Mouse (Mus musculus): ENCODE data around the gene Ppp1cc. TPM values are rescaled to one million over a fixed set of nuclear protein-coding genes. Genes with fewer than 3 reads are reported as not detected.

Ppp1cc gene
- polyA plus RNA-seq, 1 experiment from 2014 or later, result 248 TPM

DNA sequence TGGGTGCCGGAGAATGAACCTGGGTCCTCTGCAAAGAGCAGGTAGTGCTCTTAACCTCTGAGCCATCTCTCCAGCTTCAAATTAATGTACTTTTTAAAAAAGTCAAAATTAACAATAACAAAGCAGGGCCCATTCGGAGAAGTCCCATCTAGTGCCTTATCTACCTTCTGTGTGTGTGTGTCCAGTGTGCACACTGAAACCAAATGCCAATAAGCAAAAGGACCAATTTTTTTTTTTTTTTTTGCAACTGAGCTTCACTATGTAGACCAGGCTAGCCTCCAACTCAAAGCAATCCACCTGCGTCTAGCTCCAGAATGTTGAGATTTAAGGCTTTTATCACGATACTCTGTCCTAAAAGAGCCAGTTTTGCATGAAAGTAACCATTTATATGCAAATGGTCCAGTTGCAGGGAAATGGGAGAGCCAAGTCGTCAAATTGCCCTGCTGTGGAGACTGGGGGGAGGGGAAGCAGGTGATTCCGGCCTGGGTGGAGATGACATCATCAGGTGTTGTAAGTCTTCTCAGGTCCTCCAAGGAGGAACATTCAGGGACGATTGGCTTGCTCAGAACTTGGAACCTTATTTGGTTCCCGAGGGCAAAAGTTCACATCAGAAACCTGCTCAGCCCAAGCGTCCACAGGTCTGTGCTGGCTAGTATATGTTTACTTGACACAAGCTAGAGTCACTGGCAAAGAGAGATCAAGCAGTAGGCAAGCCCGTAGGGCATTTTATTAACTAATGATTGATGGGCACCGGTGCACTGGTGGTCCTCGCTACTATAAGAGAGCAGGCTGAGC lies 33.4 kb downstream of the Ppp1cc start:
- H3K9ac ChIP-seq (ENCODE audit: low read length), result no peak overlapping the region
- no peaks in the 10 kb centered on the region for H3K4me1 ChIP-seq (ENCODE audit: control insufficient read depth, insufficient read depth, low read length)
- no peak for ATAC-seq (replicated peaks; ENCODE audit: extremely low read depth, insufficient read depth, low FRiP score)
- no peak overlapping the region for H3K27ac ChIP-seq (ENCODE audit: low read length)
- H3K9me3 ChIP-seq (replicated peaks; ENCODE audit: control insufficient read depth, low read length), result no peaks in the 10 kb centered on the region
- no peaks in the 10 kb centered on the region for H3K36me3 ChIP-seq (ENCODE audit: control insufficient read depth, insufficient read depth)
- WGBS, result 75% methylated on average over 12 of the region's 12 CpGs
- no peak overlapping the region for H3K4me3 ChIP-seq (ENCODE audit: low read length)
- no peak overlapping the region for H3K4me2 ChIP-seq (ENCODE audit: low read depth, low read length)
- H3K27me3 ChIP-seq (ENCODE audit: control insufficient read depth, insufficient read depth, low read length), result no peaks in the 10 kb centered on the region

DNA sequence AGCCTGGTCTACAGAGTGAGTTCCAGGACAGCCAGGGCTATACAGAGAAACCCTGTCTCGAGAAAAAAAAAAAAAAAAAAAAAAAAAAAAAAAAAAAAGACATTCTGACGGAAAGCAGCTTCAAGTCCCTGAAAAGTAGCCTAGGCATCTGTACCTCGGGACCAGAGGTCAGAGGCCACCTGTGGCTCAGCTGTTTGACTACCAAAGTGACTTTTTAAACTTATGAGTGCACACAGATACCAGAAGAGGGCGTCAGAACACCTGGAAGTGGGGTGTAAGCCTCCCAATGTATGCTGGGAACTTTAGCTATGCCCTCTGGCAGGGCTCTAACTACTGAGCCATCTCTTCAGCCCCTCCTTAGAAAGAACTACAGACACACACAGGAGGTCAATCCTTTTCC lies 34.3 kb downstream of the Ppp1cc start:
- Histone ChIP-seq H3K36me3 (ENCODE audit: control insufficient read depth, insufficient read depth) (no peaks in the 10 kb centered on the region), H3K27me3 (ENCODE audit: control insufficient read depth, insufficient read depth, low read length) (no peaks in the 10 kb centered on the region), H3K27ac (ENCODE audit: low read length) (no peak overlapping the region), H3K4me2 (ENCODE audit: low read depth, low read length) (no peak overlapping the region), H3K9me3 (replicated peaks; ENCODE audit: control insufficient read depth, low read length) (no peaks in the 10 kb centered on the region), H3K4me1 (ENCODE audit: control insufficient read depth, insufficient read depth, low read length) (no peaks in the 10 kb centered on the region), H3K4me3 (ENCODE audit: low read length) (no peak overlapping the region), H3K9ac (ENCODE audit: low read length) (no peak overlapping the region)
- WGBS, result 42% methylated on average over 3 of the region's 4 CpGs
- ATAC-seq (replicated peaks; ENCODE audit: extremely low read depth, insufficient read depth, low FRiP score), result no peak

DNA sequence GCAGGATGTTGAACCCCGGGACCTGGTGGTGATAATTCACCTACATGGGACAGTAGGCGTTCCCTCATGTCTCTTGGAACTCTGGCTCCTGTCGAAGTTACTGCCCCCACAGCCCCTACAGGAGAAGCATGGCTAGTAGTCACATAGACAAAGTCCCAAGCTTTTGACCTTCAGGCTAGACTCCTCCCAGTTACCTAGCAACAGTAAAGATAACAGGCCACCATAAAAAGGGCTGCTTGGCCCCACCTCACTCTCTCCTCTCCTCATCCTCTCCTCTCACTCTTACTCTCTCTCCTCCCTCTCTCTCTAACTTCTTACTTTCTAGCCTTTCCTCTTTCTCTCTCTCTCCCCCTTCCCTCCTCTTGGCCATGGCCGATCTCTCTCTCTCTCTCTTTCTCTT lies 42.8 kb downstream of the Ppp1cc start:
- WGBS, result 92% methylated on average over 4 of the region's 4 CpGs
- Histone ChIP-seq H3K27ac (ENCODE audit: low read length) (no peak overlapping the region), H3K4me3 (ENCODE audit: low read length) (no peak overlapping the region), H3K27me3 (ENCODE audit: control insufficient read depth, insufficient read depth, low read length) (no peaks in the 10 kb centered on the region), H3K4me1 (ENCODE audit: control insufficient read depth, insufficient read depth, low read length) (no peaks in the 10 kb centered on the region), H3K9ac (ENCODE audit: low read length) (no peak overlapping the region), H3K9me3 (replicated peaks; ENCODE audit: control insufficient read depth, low read length) (no peaks in the 10 kb centered on the region; the same call in 1 of the 2 replicates), H3K36me3 (ENCODE audit: control insufficient read depth, insufficient read depth) (no peaks in the 10 kb centered on the region), H3K4me2 (ENCODE audit: low read depth, low read length) (no peak overlapping the region)
- no peak for ATAC-seq (replicated peaks; ENCODE audit: extremely low read depth, insufficient read depth, low FRiP score)

DNA sequence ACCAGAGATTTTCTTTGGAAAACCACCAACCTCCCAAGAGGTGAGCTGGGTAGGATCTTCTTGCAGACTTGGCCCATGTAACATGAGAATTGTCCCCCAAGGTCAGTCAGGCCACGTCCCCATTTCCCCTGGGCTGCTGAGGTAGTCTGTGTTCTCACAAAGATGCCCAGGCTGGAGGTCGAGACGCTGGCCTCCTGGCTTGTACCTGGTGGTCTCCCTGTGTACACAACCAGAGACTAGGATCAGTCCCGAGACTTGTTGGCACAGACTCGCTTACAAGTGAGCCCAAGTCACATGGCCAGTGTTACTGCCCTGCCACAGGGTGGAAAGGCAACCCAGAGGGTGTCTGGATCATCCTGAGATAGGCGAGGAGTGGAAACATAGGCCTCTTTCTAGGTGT lies 43.8 kb downstream of the Ppp1cc start:
- Histone ChIP-seq H3K36me3 (ENCODE audit: control insufficient read depth, insufficient read depth) (no peaks in the 10 kb centered on the region), H3K27ac (ENCODE audit: low read length) (no peak overlapping the region), H3K9me3 (replicated peaks; ENCODE audit: control insufficient read depth, low read length) (no peaks in the 10 kb centered on the region; the same call in 1 of the 2 replicates), H3K27me3 (ENCODE audit: control insufficient read depth, insufficient read depth, low read length) (no peaks in the 10 kb centered on the region), H3K4me1 (ENCODE audit: control insufficient read depth, insufficient read depth, low read length) (no peaks in the 10 kb centered on the region), H3K9ac (ENCODE audit: low read length) (no peak overlapping the region), H3K4me3 (ENCODE audit: low read length) (no peak overlapping the region), H3K4me2 (ENCODE audit: low read depth, low read length) (no peak overlapping the region)
- WGBS, result 77% methylated on average over 6 of the region's 6 CpGs
- ATAC-seq (replicated peaks; ENCODE audit: extremely low read depth, insufficient read depth, low FRiP score), result no peak

DNA sequence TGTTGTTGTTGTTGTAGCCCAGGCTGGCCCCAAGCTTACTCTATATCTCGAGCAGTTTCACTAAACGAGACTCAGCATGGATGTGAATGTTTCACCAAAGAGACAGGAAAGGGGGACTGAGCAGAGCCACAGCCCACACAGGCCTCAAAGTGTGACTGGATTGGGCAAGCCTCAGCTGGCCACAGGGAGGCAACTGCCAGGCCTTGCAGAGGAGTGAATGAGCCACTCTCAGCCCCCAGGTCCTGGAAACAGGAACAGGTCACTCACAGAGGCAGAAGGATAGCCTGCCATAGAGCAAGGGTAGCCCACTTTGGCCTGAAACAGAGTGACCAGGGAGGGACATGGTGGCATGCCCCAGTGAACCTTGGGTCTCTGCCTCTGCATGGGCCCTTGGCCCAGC lies 46.1 kb downstream of the Ppp1cc start:
- Histone ChIP-seq H3K27ac (ENCODE audit: low read length) (no peak overlapping the region), H3K4me1 (ENCODE audit: control insufficient read depth, insufficient read depth, low read length) (no peaks in the 10 kb centered on the region), H3K9ac (ENCODE audit: low read length) (no peak overlapping the region), H3K9me3 (replicated peaks; ENCODE audit: control insufficient read depth, low read length) (no peaks in the 10 kb centered on the region; the same call in 1 of the 2 replicates), H3K4me3 (ENCODE audit: low read length) (no peak overlapping the region), H3K4me2 (ENCODE audit: low read depth, low read length) (no peak overlapping the region), H3K27me3 (ENCODE audit: control insufficient read depth, insufficient read depth, low read length) (no peaks in the 10 kb centered on the region), H3K36me3 (ENCODE audit: control insufficient read depth, insufficient read depth) (no peaks in the 10 kb centered on the region)
- WGBS, result 41% methylated on average over 2 of the region's 2 CpGs
- ATAC-seq (replicated peaks; ENCODE audit: extremely low read depth, insufficient read depth, low FRiP score), result no peak

DNA sequence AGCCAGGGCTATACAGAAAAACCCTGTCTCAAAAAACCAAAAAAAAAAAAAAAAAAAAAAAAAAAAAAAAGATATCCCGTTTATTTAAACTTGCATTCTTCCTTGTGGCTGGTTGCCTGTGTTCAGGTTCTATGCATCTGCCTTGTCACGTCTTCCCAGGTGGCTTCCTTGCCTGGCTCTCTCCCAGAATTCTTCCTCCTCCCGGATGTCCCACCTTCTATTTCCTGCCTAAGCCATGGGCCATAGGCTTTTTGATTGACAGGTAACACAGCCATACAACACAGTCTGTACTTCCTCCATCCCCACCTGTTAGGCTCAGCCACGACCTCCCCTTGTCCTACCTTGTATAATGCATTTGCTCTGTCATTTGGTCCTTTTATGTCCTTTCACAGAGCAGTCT lies 48.4 kb downstream of the Ppp1cc start, which contains the start of gene Hvcn1:
TSS of gene Hvcn1 (plus strand) at position 330 of the 400 bp plus-strand sequence.
- no peak for ATAC-seq (replicated peaks; ENCODE audit: extremely low read depth, insufficient read depth, low FRiP score)
- H3K27me3 ChIP-seq (ENCODE audit: control insufficient read depth, insufficient read depth, low read length), result no peaks in the 10 kb centered on the region
- H3K9me3 ChIP-seq (replicated peaks; ENCODE audit: control insufficient read depth, low read length), result no peaks in the 10 kb centered on the region
- H3K4me2 ChIP-seq (ENCODE audit: low read depth, low read length), result no peak within 1 kb of the TSS
- H3K27ac ChIP-seq (ENCODE audit: low read length), result no peak within 1 kb of the TSS
- H3K4me1 ChIP-seq (ENCODE audit: control insufficient read depth, insufficient read depth, low read length), result peaks cover 8% of the 10 kb centered on the region
- WGBS, result 64% methylated on average over 4 of the region's 4 CpGs
- no peaks in the 10 kb centered on the region for H3K36me3 ChIP-seq (ENCODE audit: control insufficient read depth, insufficient read depth)
- H3K4me3 ChIP-seq (ENCODE audit: low read length), result no peak within 1 kb of the TSS
- H3K9ac ChIP-seq (ENCODE audit: low read length), result no peak within 1 kb of the TSS

DNA sequence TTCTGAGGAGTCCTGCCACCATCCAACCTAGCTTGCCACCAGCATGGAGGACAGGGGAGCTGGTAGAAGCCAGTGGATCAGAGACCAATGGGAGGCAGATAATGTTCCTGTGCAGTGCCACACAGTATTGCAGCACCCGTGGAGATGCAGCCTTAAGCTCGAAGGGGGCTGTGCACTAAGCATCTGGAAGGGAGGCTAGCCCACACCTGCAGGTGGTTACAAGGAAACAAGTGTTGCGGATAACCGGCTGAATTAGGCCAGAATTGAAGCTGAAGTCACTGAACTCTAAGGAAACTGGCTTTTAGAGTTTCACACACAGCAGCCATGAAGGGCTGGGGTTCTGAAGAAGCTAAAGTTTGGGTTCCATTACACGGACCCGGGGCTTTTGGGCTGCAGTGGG lies 50.8 kb downstream of the Ppp1cc start:
- no peak for ATAC-seq (replicated peaks; ENCODE audit: extremely low read depth, insufficient read depth, low FRiP score)
- Histone ChIP-seq H3K9me3 (replicated peaks; ENCODE audit: control insufficient read depth, low read length) (no peaks in the 10 kb centered on the region), H3K27me3 (ENCODE audit: control insufficient read depth, insufficient read depth, low read length) (no peaks in the 10 kb centered on the region), H3K4me2 (ENCODE audit: low read depth, low read length) (no peak overlapping the region), H3K27ac (ENCODE audit: low read length) (peak overlapping the region; percentile 7; the same call in 1 of the 2 replicates), H3K9ac (ENCODE audit: low read length) (no peak overlapping the region), H3K36me3 (ENCODE audit: control insufficient read depth, insufficient read depth) (no peaks in the 10 kb centered on the region), H3K4me1 (ENCODE audit: control insufficient read depth, insufficient read depth, low read length) (peaks cover 8% of the 10 kb centered on the region), H3K4me3 (ENCODE audit: low read length) (no peak overlapping the region)
- WGBS, result 65% methylated on average over 6 of the region's 6 CpGs

DNA sequence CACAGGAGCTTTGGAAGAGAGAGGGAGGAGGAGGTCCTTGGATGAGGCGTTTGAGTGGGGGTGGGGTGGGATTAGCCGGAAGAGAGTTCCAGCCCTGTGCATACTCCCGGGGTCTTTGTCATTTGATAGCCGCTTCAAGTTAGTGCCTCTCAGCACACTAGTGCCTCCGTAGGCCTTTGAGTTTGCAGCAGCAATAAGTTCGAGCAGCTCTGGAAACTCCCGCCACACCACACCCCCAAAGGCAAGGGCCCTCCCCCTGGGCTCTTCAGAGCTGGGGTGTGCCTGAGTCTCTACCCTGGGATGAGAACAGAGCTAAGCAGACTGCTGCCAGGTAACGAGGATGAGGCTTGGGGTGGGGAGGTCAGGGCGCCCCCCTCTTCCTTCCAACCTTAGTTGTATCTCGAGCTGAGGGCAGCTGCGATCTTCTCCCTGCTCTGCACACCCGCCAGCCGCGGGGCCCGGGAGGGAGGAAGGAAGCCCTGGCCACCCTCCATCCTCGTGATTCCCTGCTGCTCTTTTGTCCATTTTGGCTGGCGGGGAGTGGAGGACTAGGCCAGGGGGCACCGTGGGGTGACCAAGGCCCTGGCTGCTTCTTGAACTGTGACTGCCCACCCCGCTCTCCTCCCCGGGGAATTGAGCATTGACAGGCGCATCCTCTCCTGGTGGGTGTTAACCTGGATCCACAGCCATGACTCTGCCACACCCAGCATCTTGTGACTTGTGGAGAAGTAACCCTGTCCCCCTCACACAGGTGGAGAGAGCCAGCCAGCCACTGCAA lies 51.7 kb downstream of the Ppp1cc start:
- Histone ChIP-seq H3K9me3 (replicated peaks; ENCODE audit: control insufficient read depth, low read length) (no peaks in the 10 kb centered on the region), H3K9ac (ENCODE audit: low read length) (peak overlapping the region; percentile 62), H3K4me2 (ENCODE audit: low read depth, low read length) (peak overlapping the region; percentile 63), H3K36me3 (ENCODE audit: control insufficient read depth, insufficient read depth) (no peaks in the 10 kb centered on the region), H3K27me3 (ENCODE audit: control insufficient read depth, insufficient read depth, low read length) (no peaks in the 10 kb centered on the region), H3K27ac (ENCODE audit: low read length) (peak overlapping the region; percentile 11; the same call in 1 of the 2 replicates), H3K4me3 (ENCODE audit: low read length) (peak overlapping the region; percentile 42), H3K4me1 (ENCODE audit: control insufficient read depth, insufficient read depth, low read length) (peaks cover 8% of the 10 kb centered on the region)
- WGBS, result 9% methylated on average over 21 of the region's 21 CpGs
- ATAC-seq (replicated peaks; ENCODE audit: extremely low read depth, insufficient read depth, low FRiP score), result peak; percentile 77

DNA sequence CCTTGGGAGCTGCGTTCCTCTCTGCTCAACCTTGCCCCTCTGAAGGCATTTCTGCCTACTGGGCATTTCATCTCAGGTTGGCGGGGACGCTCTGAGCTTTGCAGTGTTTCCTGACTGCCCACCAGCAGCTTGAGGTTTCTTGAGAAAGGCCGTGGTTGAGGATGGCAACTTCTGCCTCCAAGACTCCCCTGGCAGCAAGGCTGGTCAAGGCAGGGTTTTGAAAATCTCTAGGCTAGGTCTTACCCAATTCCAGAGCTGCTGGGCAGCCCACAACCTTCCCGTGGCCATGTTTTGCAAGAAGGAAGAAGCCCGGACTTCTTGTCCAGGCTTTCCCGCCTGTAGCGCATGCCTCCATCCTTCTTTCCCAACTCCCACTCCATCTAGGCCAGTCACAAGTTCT lies 52.8 kb downstream of the Ppp1cc start:
- Histone ChIP-seq H3K4me1 (ENCODE audit: control insufficient read depth, insufficient read depth, low read length) (peaks cover 8% of the 10 kb centered on the region), H3K4me3 (ENCODE audit: low read length) (no peak overlapping the region), H3K9ac (ENCODE audit: low read length) (no peak overlapping the region), H3K27me3 (ENCODE audit: control insufficient read depth, insufficient read depth, low read length) (no peaks in the 10 kb centered on the region), H3K9me3 (replicated peaks; ENCODE audit: control insufficient read depth, low read length) (no peaks in the 10 kb centered on the region), H3K36me3 (ENCODE audit: control insufficient read depth, insufficient read depth) (no peaks in the 10 kb centered on the region), H3K27ac (ENCODE audit: low read length) (no peak overlapping the region), H3K4me2 (ENCODE audit: low read depth, low read length) (no peak overlapping the region)
- no peak for ATAC-seq (replicated peaks; ENCODE audit: extremely low read depth, insufficient read depth, low FRiP score)
- WGBS, result 89% methylated on average over 8 of the region's 8 CpGs
